Mouse (Mus musculus) CH12.LX (cell line): ENCODE data around the gene Fgfr2. TPM values are rescaled to one million over a fixed set of nuclear protein-coding genes. Genes with fewer than 3 reads are reported as not detected.

Experiments
- DNase-seq: peaks from one replicate; pipeline ENCODE4 v3.0.0-alpha.2; 2013; ENCODE audit errors: extremely low read depth
- H3K27ac ChIP-seq: 2 replicates; pipeline ENCODE4 v1.5.1; 2012; ENCODE audit warnings: low read depth, mild to moderate bottlenecking, control low read depth, moderate library complexity; ENCODE audit not compliant: insufficient read depth
- H3K27me3 ChIP-seq: replicated peaks from 2 replicates; pipeline ENCODE3; 2012; ENCODE audit warnings: inconsistent platforms
- H3K36me3 ChIP-seq, 2 experiments: replicated peaks in 1 of 2; 2 replicates each; pipeline versions ENCODE3 to v1.6.1; 2012; ENCODE audit warnings: inconsistent platforms in 1 of 2, low read length in 1 of 2, mild to moderate bottlenecking in 1 of 2, mixed read lengths in 1 of 2, moderate library complexity in 1 of 2; ENCODE audit not compliant: control insufficient read depth in 1 of 2, insufficient read depth in 1 of 2
- H3K4me1 ChIP-seq, 2 experiments: 2 replicates each; pipeline ENCODE4 v1.6.1; 2012; ENCODE audit warnings: inconsistent platforms in 1 of 2, moderate library complexity in 1 of 2; ENCODE audit not compliant: insufficient read depth in 2 of 2, control insufficient read depth in 1 of 2
- H3K4me2 ChIP-seq: 2 replicates; pipeline ENCODE4 v1.6.1; 2012; ENCODE audit warnings: low read depth, mild to moderate bottlenecking, control low read depth; ENCODE audit not compliant: poor library complexity, insufficient read depth, severe bottlenecking
- H3K4me3 ChIP-seq, 3 experiments: fragments of 150-350 bp in 1 of 3; sonication (generic) in 1 of 3; replicated peaks in 1 of 3; 2 replicates each; pipeline versions ENCODE3 to v1.5.1; 2011 to 2012; ENCODE audit warnings: low read depth in 2 of 3, low read length in 2 of 3, mild to moderate bottlenecking in 2 of 3, moderate library complexity in 2 of 3, control low read depth in 1 of 3, improper control_type of control experiment in 1 of 3, inconsistent platforms in 1 of 3, mixed read lengths in 1 of 3; ENCODE audit not compliant: poor library complexity in 1 of 3
- H3K79me2 ChIP-seq: replicated peaks from 2 replicates; pipeline ENCODE4 v1.6.1; 2012; ENCODE audit warnings: mild to moderate bottlenecking, moderate library complexity; ENCODE audit not compliant: control insufficient read depth, poor library complexity, insufficient read depth, severe bottlenecking; ENCODE audit errors: extremely low read depth
- H3K9ac ChIP-seq: 2 replicates; pipeline ENCODE4 v1.6.1; 2012; ENCODE audit warnings: low read depth, mild to moderate bottlenecking, control low read depth, moderate library complexity; ENCODE audit not compliant: insufficient read depth
- H3K9me3 ChIP-seq: replicated peaks from 2 replicates; pipeline ENCODE3; 2012; ENCODE audit warnings: low read length, inconsistent platforms, mixed read lengths
- BHLHE40 ChIP-seq: IDR thresholded peaks from 2 replicates; pipeline ENCODE4 v1.6.1; 2011; ENCODE audit warnings: mild to moderate bottlenecking, low read depth, low read length, improper control_type of control experiment
- CHD2 ChIP-seq: IDR thresholded peaks from 2 replicates; pipeline ENCODE4 v1.6.1; 2011; ENCODE audit warnings: low read length, improper control_type of control experiment
- CTCF ChIP-seq, 2 experiments: IDR thresholded peaks in 1 of 2; conservative IDR thresholded peaks in 1 of 2; 2 replicates each; pipeline ENCODE4 v1.5.1; 2011 to 2012; ENCODE audit warnings: low read depth in 2 of 2, low read length in 2 of 2, improper control_type of control experiment in 1 of 2, inconsistent platforms in 1 of 2, mild to moderate bottlenecking in 1 of 2, moderate library complexity in 1 of 2
- ELF1 ChIP-seq: IDR thresholded peaks from 2 replicates; pipeline ENCODE4 v1.6.1; 2014; ENCODE audit warnings: low read depth, mild to moderate bottlenecking, inconsistent platforms, low read length, improper control_type of control experiment
- GABPA ChIP-seq: IDR thresholded peaks from 2 replicates; pipeline ENCODE4 v1.6.1; 2012; ENCODE audit warnings: low read depth, low read length, improper control_type of control experiment, inconsistent platforms; ENCODE audit not compliant: insufficient replicate concordance
- HCFC1 ChIP-seq: IDR thresholded peaks from 2 replicates; pipeline ENCODE4 v1.6.1; 2012; ENCODE audit warnings: low read depth, mild to moderate bottlenecking, inconsistent platforms, low read length, improper control_type of control experiment
- JUN ChIP-seq: IDR thresholded peaks from 2 replicates; pipeline ENCODE4 v1.6.1; 2011; ENCODE audit warnings: low read depth, mild to moderate bottlenecking, low read length, improper control_type of control experiment, moderate library complexity; ENCODE audit not compliant: insufficient read depth
- JUND ChIP-seq: conservative IDR thresholded peaks from 2 replicates; pipeline ENCODE4 v1.6.1; 2011; ENCODE audit warnings: low read depth, low read length, improper control_type of control experiment
- MAFK ChIP-seq: IDR thresholded peaks from 2 replicates; pipeline ENCODE4 v1.6.1; 2011; ENCODE audit warnings: low read length, improper control_type of control experiment; ENCODE audit not compliant: insufficient replicate concordance
- MAZ ChIP-seq: IDR thresholded peaks from 2 replicates; pipeline ENCODE4 v1.6.1; 2012; ENCODE audit warnings: low read depth, mild to moderate bottlenecking, inconsistent platforms, low read length, improper control_type of control experiment, moderate library complexity
- MEF2A ChIP-seq: IDR thresholded peaks from 2 replicates; pipeline ENCODE4 v1.6.1; 2014; ENCODE audit warnings: low read depth, mild to moderate bottlenecking, inconsistent platforms, low read length, improper control_type of control experiment, borderline replicate concordance
- MXI1 ChIP-seq: IDR thresholded peaks from 2 replicates; pipeline ENCODE4 v1.6.1; 2011; ENCODE audit warnings: mild to moderate bottlenecking, low read depth, low read length, improper control_type of control experiment
- MYC ChIP-seq: IDR thresholded peaks from 2 replicates; pipeline ENCODE4 v1.6.1; 2011; ENCODE audit warnings: low read depth, mild to moderate bottlenecking, improper control_type of control experiment, low read length
- NELFE ChIP-seq: IDR thresholded peaks from 2 replicates; pipeline ENCODE4 v1.6.1; 2011; ENCODE audit warnings: low read depth, low read length, improper control_type of control experiment
- NRF1 ChIP-seq: IDR thresholded peaks from 2 replicates; pipeline ENCODE4 v1.6.1; 2014; ENCODE audit warnings: low read depth, mild to moderate bottlenecking, inconsistent platforms, low read length, improper control_type of control experiment, moderate library complexity
- POLR2A ChIP-seq: IDR thresholded peaks from 2 replicates; pipeline ENCODE4 v1.6.1; 2011; ENCODE audit warnings: low read depth, mild to moderate bottlenecking, improper control_type of control experiment, low read length
- POLR2AphosphoS2 ChIP-seq: IDR thresholded peaks from 2 replicates; pipeline ENCODE4 v1.6.1; 2011; ENCODE audit warnings: low read depth, low read length, improper control_type of control experiment
- SIN3A ChIP-seq: IDR thresholded peaks from 2 replicates; pipeline ENCODE4 v1.6.1; 2012; ENCODE audit warnings: low read length, improper control_type of control experiment, inconsistent platforms
- SMC3 ChIP-seq: IDR thresholded peaks from 2 replicates; pipeline ENCODE4 v1.6.1; 2011; ENCODE audit warnings: low read depth, low read length, improper control_type of control experiment
- TBP ChIP-seq: conservative IDR thresholded peaks from 2 replicates; pipeline ENCODE4 v1.6.1; 2011; ENCODE audit warnings: low read depth, low read length, improper control_type of control experiment
- TCF12 ChIP-seq: IDR thresholded peaks from 2 replicates; pipeline ENCODE4 v1.6.1; 2014; ENCODE audit warnings: low read depth, mild to moderate bottlenecking, inconsistent platforms, low read length, improper control_type of control experiment
- UBTF ChIP-seq: IDR thresholded peaks from 2 replicates; pipeline ENCODE4 v1.6.1; 2012; ENCODE audit warnings: low read depth, mild to moderate bottlenecking, inconsistent platforms, low read length, improper control_type of control experiment, moderate library complexity
- ZKSCAN1 ChIP-seq: IDR thresholded peaks from 2 replicates; pipeline ENCODE4 v1.6.1; 2012; ENCODE audit warnings: low read depth, inconsistent platforms, low read length, improper control_type of control experiment, borderline replicate concordance
- ZNF384 ChIP-seq: IDR thresholded peaks from 2 replicates; pipeline ENCODE4 v1.6.1; 2012; ENCODE audit warnings: low read depth, low read length, improper control_type of control experiment, inconsistent platforms
- dilution Hi-C: fragments of 300-500 bp; cut with MboI; formaldehyde crosslinking; loops from 2 replicates; pipeline ENCODE4 v1.14.3; 2020; ENCODE audit warnings: low sequenced_read_pairs; ENCODE audit not compliant: extremely low pct_unique_long_range_greater_than_20kb, extremely low pct_ligation_motif_present
- in situ Hi-C: fragments of 300-500 bp; cut with MboI; formaldehyde crosslinking; loops from 3 replicates; pipeline ENCODE4 v1.14.3; 2019; ENCODE audit warnings: low sequenced_read_pairs, low pct_ligation_motif_present, low pct_unique_long_range_greater_than_20kb, mixed read lengths
- polyA plus RNA-seq: library from polyadenylated mRNA; unstranded; fragments of >175 nt; gene quantifications from 2 replicates; pipeline ENCODE4 v1.2.1, GENCODE M21; 2012; ENCODE audit warnings: low read depth; ENCODE audit not compliant: insufficient read length
- total RNA-seq, 2 experiments: library from RNA; depleted of rRNA; stranded (reverse); fragments of 300-350 nt in 1 of 2; fragments of >200 nt in 1 of 2; gene quantifications; 2 replicates each; pipeline ENCODE4 v1.2.3; 2012 to 2014

The Fgfr2 gene
- total and polyA plus RNA-seq, 3 experiments, result not detected

GRCm38 (mm10) chr7:130590081-130590828, 2532.9 kb downstream of the Fgfr2 start:
- Histone ChIP-seq H3K9me3 (peaks cover 8% of the 10 kb centered on the region), H3K27ac (no peak overlapping the region), H3K79me2 (no peaks in the 10 kb centered on the region), H3K27me3 (peaks cover 49% of the 10 kb centered on the region), H3K9ac (no peak overlapping the region), H3K4me3 (no peak overlapping the region), H3K4me1 (0 out of 4 replicates have a peak, but pooled peaks cover 0 to 2% of the 10 kb centered on the region in 2 experiments), H3K36me3 (no peaks in the 10 kb centered on the region), H3K4me2 (no peak overlapping the region)
- TF ChIP-seq BHLHE40 (no peak), POLR2A (no peak), POLR2AphosphoS2 (no peak), SIN3A (no peak), MAFK (no peak)
- no peak for DNase-seq
- dilution Hi-C loops (no loop called here), in situ Hi-C loops (no loop called here)

GRCm38 (mm10) chr7:130586521-130587072, 2536.6 kb downstream of the Fgfr2 start:
- dilution Hi-C loops (no loop called here), in situ Hi-C loops (no loop called here)
- Histone ChIP-seq H3K4me1 (0 out of 4 replicates have a peak, but pooled peaks cover 0 to 2% of the 10 kb centered on the region in 2 experiments), H3K4me2 (no peak overlapping the region), H3K9me3 (peaks cover 8% of the 10 kb centered on the region), H3K36me3 (no peaks in the 10 kb centered on the region), H3K4me3 (no peak overlapping the region), H3K9ac (no peak overlapping the region), H3K27me3 (peaks cover 65% of the 10 kb centered on the region), H3K27ac (no peak overlapping the region), H3K79me2 (no peaks in the 10 kb centered on the region)
- TF ChIP-seq NELFE (no peak), UBTF (no peak), MYC (no peak), ZNF384 (no peak), CTCF (conservative IDR thresholded peaks at IDR 0.05 in 1 of 2, IDR thresholded peaks at IDR 0.05 in 1 of 2; ENCODE audit: low read depth in 2 of 2, low read length in 2 of 2) (no peak), NRF1 (no peak), ELF1 (no peak), MAFK (no peak), HCFC1 (no peak)
- DNase-seq, result no peak

GRCm38 (mm10) chr7:130578607-130579006, 2544.5 kb downstream of the Fgfr2 start:
- dilution Hi-C loops (no loop called here), in situ Hi-C loops (no loop called here)
- H3K36me3 ChIP-seq, result no peaks in the 10 kb centered on the region
- peaks cover 5% of the 10 kb centered on the region for H3K9me3 ChIP-seq
- H3K9ac ChIP-seq, result no peak overlapping the region
- H3K79me2 ChIP-seq, result no peaks in the 10 kb centered on the region
- no peak for DNase-seq
- peaks cover 4 to 22% of the 10 kb centered on the region in 2 experiments for H3K4me1 ChIP-seq
- H3K27me3 ChIP-seq, result peaks cover 11% of the 10 kb centered on the region
- no peak overlapping the region for H3K4me2 ChIP-seq
- no peak for TF ChIP-seq MYC
- TF ChIP-seq POLR2A, result no peak
- no peak for TF ChIP-seq JUND
- TF ChIP-seq UBTF, result no peak
- no peak for TF ChIP-seq NRF1
- no peak for TF ChIP-seq SIN3A
- no peak for TF ChIP-seq SMC3
- no peak for TF ChIP-seq MXI1
- no peak for TF ChIP-seq HCFC1
- no peak for TF ChIP-seq GABPA
- no peak for TF ChIP-seq MEF2A
- no peak for TF ChIP-seq MAZ
- no peak for TF ChIP-seq ZKSCAN1
- TF ChIP-seq TCF12, result no peak
- no peak for TF ChIP-seq ZNF384
- TF ChIP-seq CHD2, result no peak
- TF ChIP-seq JUN, result no peak
- no peak for TF ChIP-seq TBP
- no peak for TF ChIP-seq MAFK
- no peak overlapping the region for H3K27ac ChIP-seq
- H3K4me3 ChIP-seq, result no peak overlapping the region
